Mouse (Mus musculus) bone marrow macrophage, adult 2 months (primary cell): Measurements from ENCODE around the gene Apoa2.

Experiments used
- CTCF ChIP-seq: IDR thresholded peaks from 2 replicates; pipeline ENCODE4 v1.5.1; 2012; ENCODE audit warnings: low read depth, mild to moderate bottlenecking, low read length, moderate library complexity
- POLR2A ChIP-seq: IDR thresholded peaks from 2 replicates; pipeline ENCODE4 v1.6.1; 2012; ENCODE audit warnings: mild to moderate bottlenecking, low read depth, low read length, borderline replicate concordance

- TF ChIP-seq CTCF (no peak), POLR2A (no peak)
Measured at GRCm38 (mm10) chr1:171216241-171216955, 8.5 kb upstream of the Apoa2 start.
